8 mouse cellular contexts compared by ENCODE assay signal in the genomic region with DNA sequence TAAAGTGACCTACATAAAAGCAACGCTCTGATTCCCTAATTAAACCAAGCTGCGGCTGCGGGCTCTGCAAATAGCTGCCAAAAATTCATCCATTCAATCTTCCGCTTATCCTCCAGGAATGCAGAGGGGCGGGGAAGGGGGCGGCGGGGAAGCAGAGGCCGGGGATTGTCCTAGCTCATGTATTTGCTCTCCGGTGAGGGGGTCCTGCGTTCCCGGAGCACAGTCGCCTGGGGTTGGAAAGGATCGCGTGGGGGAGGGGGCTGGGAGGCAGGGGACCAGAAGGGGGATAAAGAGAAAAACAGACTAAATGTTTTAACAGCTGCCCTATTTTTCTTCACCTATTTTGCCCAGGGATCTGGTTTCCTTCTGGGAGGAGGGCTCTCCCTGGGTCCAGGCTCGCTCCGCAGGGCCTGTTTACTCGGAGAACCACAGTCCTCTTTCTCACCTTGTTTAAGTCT.
DNase-seq lines count a peak whose midpoint lies in the region; ATAC-seq and TF ChIP-seq lines count a peak whose summit lies in the region.

No protein-coding gene starts in this region.

- peaks cover 23% of the 10 kb centered on the region for H3K4me1 ChIP-seq in kidney, embryonic 14.5 days (ENCODE audit: control insufficient read depth, insufficient read depth, low read length)
- H3K4me1 ChIP-seq in kidney, adult 2 months (ENCODE audit: control insufficient read depth, insufficient read depth, low read length), result no peaks in the 10 kb centered on the region
- peaks cover 20% of the 10 kb centered on the region for H3K4me1 ChIP-seq in forebrain, postnatal 0 days (ENCODE audit: insufficient read depth)
- H3K4me1 ChIP-seq in liver, embryonic 14.5 days (replicated peaks; ENCODE audit: control insufficient read depth in 2 of 2, insufficient read depth in 2 of 2, low read length in 1 of 2), result peaks cover 2 to 10% of the 10 kb centered on the region in 2 experiments; a peak in 2 of 4 replicates

- H3K4me3 ChIP-seq in kidney, embryonic 14.5 days (ENCODE audit: low read length), result peak overlapping the region; percentile 25
- H3K4me3 ChIP-seq in kidney, adult 2 months (ENCODE audit: insufficient read depth, low read depth, low read length), result no peak overlapping the region
- H3K4me3 ChIP-seq in forebrain, postnatal 0 days (ENCODE audit: low read depth, low read length), result peak overlapping the region; percentile 33
- no peak overlapping the region for H3K4me3 ChIP-seq in liver, embryonic 14.5 days (ENCODE audit: insufficient read depth in 1 of 2, low read depth in 2 of 2, low read length in 2 of 2)

- H3K4me2 ChIP-seq in kidney, embryonic 14.5 days (replicated peaks; ENCODE audit: low read depth, low read length), result peak overlapping the region; percentile 50
- peak overlapping the region; percentile 80 for H3K4me2 ChIP-seq in forebrain, postnatal 0 days (ENCODE audit: low read depth)
- peak overlapping the region; percentile 49 for H3K4me2 ChIP-seq in liver, embryonic 14.5 days (ENCODE audit: low read depth)

- no peak for TF ChIP-seq POLR2A in kidney, adult 2 months (IDR thresholded peaks at IDR 0.05; ENCODE audit: low read depth, low read length)

- H3K9me3 ChIP-seq in kidney, embryonic 14.5 days (ENCODE audit: control insufficient read depth, low read length), result no peaks in the 10 kb centered on the region
- H3K9me3 ChIP-seq in forebrain, postnatal 0 days (ENCODE audit: low read length), result no peaks in the 10 kb centered on the region
- H3K9me3 ChIP-seq in liver, embryonic 14.5 days (ENCODE audit: control insufficient read depth, low read length), result no peaks in the 10 kb centered on the region

- no peak for TF ChIP-seq CTCF in kidney, adult 2 months (conservative IDR thresholded peaks at IDR 0.05; ENCODE audit: insufficient read depth, insufficient read length, low read depth, low read length)
- TF ChIP-seq CTCF in forebrain, postnatal 0 days (IDR thresholded peaks at IDR 0.05; ENCODE audit: low read depth), result no peak
- no peak for TF ChIP-seq CTCF in liver, embryonic 14.5 days (IDR thresholded peaks at IDR 0.05; ENCODE audit: low read depth)

- WGBS in kidney, embryonic 14.5 days, result under 1% methylated on average over 17 of the region's 17 CpGs
- 10% methylated on average over 17 of the region's 17 CpGs for WGBS in kidney, adult 2 months
- WGBS in forebrain, postnatal 0 days, result under 1% methylated on average over 17 of the region's 17 CpGs
- 12% methylated on average over 17 of the region's 17 CpGs for WGBS in liver, embryonic 14.5 days (ENCODE audit: insufficient replicate concordance)

- H3K36me3 ChIP-seq in kidney, embryonic 14.5 days (ENCODE audit: control insufficient read depth, insufficient read depth, low read length), result no peaks in the 10 kb centered on the region
- no peaks in the 10 kb centered on the region for H3K36me3 ChIP-seq in kidney, adult 2 months (ENCODE audit: control insufficient read depth, insufficient read depth, low read length)
- no peaks in the 10 kb centered on the region for H3K36me3 ChIP-seq in forebrain, postnatal 0 days (ENCODE audit: insufficient read depth)
- no peaks in the 10 kb centered on the region for H3K36me3 ChIP-seq in liver, embryonic 14.5 days (replicated peaks; ENCODE audit: control insufficient read depth, insufficient read depth, low read depth)

- peak overlapping the region; percentile 81 for H3K27ac ChIP-seq in kidney, embryonic 14.5 days (ENCODE audit: low read depth, low read length)
- no peak overlapping the region for H3K27ac ChIP-seq in kidney, adult 2 months (ENCODE audit: insufficient read depth, low read depth, low read length)
- no peak overlapping the region for H3K27ac ChIP-seq in forebrain, postnatal 0 days (ENCODE audit: low read depth, low read length)
- H3K27ac ChIP-seq in liver, embryonic 14.5 days, result no peak overlapping the region

- peak; percentile 87 for ATAC-seq in kidney, embryonic 14.5 days (ENCODE audit: low FRiP score, low TSS enrichment)
- peak; percentile 32; the same call in 1 of the 2 replicates for ATAC-seq in forebrain, postnatal 0 days
- no peak for ATAC-seq in liver, embryonic 14.5 days (ENCODE audit: insufficient read depth)

- no peaks in the 10 kb centered on the region for H3K27me3 ChIP-seq in kidney, embryonic 14.5 days (ENCODE audit: control insufficient read depth, insufficient read depth, low read length)
- H3K27me3 ChIP-seq in kidney, adult 2 months (replicated peaks; ENCODE audit: control insufficient read depth, insufficient read depth, low read length), result no peaks in the 10 kb centered on the region
- no peaks in the 10 kb centered on the region for H3K27me3 ChIP-seq in forebrain, postnatal 0 days (ENCODE audit: insufficient read depth, low read length)
- no peaks in the 10 kb centered on the region for H3K27me3 ChIP-seq in liver, embryonic 14.5 days (ENCODE audit: control insufficient read depth, insufficient read depth, low read length)

- no peak for DNase-seq in kidney, adult 2 months
- DNase-seq in embryo, embryonic 10 days (ENCODE audit: low spot score), result peak; percentile 70
- no peak for DNase-seq in forebrain, postnatal 0 days
- DNase-seq in liver, embryonic 14.5 days (ENCODE audit: low read depth in 3 of 3, low spot score in 3 of 3), result no peak
- peak; percentile 66 for DNase-seq in yolk sac, embryonic 10.5 days (ENCODE audit: low spot score)
- no peak for DNase-seq in layer of hippocampus, postnatal 36 days
- no peak for DNase-seq in right cerebral cortex, adult 2 months (ENCODE audit: low spot score in 2 of 2)

- peak overlapping the region; percentile 46; the same call in 1 of the 2 replicates for H3K9ac ChIP-seq in kidney, embryonic 14.5 days (ENCODE audit: low read depth, low read length)
- H3K9ac ChIP-seq in forebrain, postnatal 0 days, result peak overlapping the region; percentile 40
- H3K9ac ChIP-seq in liver, embryonic 14.5 days (replicated peaks), result no peak overlapping the region

- TF ChIP-seq EP300 in liver, embryonic 14.5 days (IDR thresholded peaks at IDR 0.05; ENCODE audit: low read depth), result no peak

Comparison
In these comparisons a context has a peak if more than half of its experiments do, and no peak if none do; other contexts are left out.
1. H3K4me3 ChIP-seq: peak in kidney, embryonic 14.5 days (single experiment) and forebrain, postnatal 0 days (single experiment); none in kidney, adult 2 months (single experiment) and liver, embryonic 14.5 days (0 of 2).
2. DNase-seq: peak in embryo, embryonic 10 days (single experiment) and yolk sac, embryonic 10.5 days (single experiment); none in kidney, adult 2 months (single experiment), forebrain, postnatal 0 days (single experiment), liver, embryonic 14.5 days (0 of 3), layer of hippocampus, postnatal 36 days (0 of 2) and right cerebral cortex, adult 2 months (0 of 2).
3. Peak in every context shown above with its lines, with median percentiles within 50 percentile points of each other: H3K4me2 ChIP-seq.